Mouse (Mus musculus) left cerebral cortex, postnatal 14 days (tissue): ENCODE data around the gene Kras. TPM values are rescaled to one million over a fixed set of nuclear protein-coding genes. Genes with fewer than 3 reads are reported as not detected.
A peak's percentile ranks its signal among the peaks of the same experiment; 100 is the strongest.

ENCODE experiments used
- DNase-seq, 2 experiments: peaks; one replicate each; pipeline ENCODE4 v3.0.0; 2021 to 2022; ENCODE audit warnings: low spot score in 2 of 2, mixed read lengths in 1 of 2
- intact Hi-C: fragments of 180-260 bp; cut with DNase I; formaldehyde crosslinking; loops from one replicate; pipeline ENCODE4 v1.15.1; 2025
- total RNA-seq, 2 experiments: library from RNA; stranded (reverse); gene quantifications; 2 replicates each; pipeline ENCODE4 v1.2.3; 2021

The Kras gene
- total RNA-seq, 2 experiments from 2014 or later, result 78.4 to 82.1 TPM

- intact Hi-C loops, result no loop called here
- DNase-seq, result no peak
Measured at GRCm38 (mm10) chr6:145255952-145256700, 6.1 kb upstream of the Kras start.

- intact Hi-C loops, result loop anchor here (2.0 kb wide), 2 partner anchors 52 to 90 kb away; no protein-coding TSS in a partner anchor
- peak; percentile 37 to 53 for DNase-seq
Measured at GRCm38 (mm10) chr6:145250820-145251219, 781 bp upstream of the Kras start.

- intact Hi-C loops, result loop anchor here (2.0 kb wide), 2 partner anchors 53 to 91 kb away; no protein-coding TSS in a partner anchor
- DNase-seq, result peak; percentile 16 to 36
Measured at GRCm38 (mm10) chr6:145249291-145250184, 501 bp downstream of the Kras start.

- no peak for DNase-seq
- intact Hi-C loops, result no loop called here
Measured at GRCm38 (mm10) chr6:145247886-145248285, 2.2 kb downstream of the Kras start.

- intact Hi-C loops, result no loop called here
- DNase-seq, result no peak
Measured at GRCm38 (mm10) chr6:145246841-145247240, 3.2 kb downstream of the Kras start.

DNA sequence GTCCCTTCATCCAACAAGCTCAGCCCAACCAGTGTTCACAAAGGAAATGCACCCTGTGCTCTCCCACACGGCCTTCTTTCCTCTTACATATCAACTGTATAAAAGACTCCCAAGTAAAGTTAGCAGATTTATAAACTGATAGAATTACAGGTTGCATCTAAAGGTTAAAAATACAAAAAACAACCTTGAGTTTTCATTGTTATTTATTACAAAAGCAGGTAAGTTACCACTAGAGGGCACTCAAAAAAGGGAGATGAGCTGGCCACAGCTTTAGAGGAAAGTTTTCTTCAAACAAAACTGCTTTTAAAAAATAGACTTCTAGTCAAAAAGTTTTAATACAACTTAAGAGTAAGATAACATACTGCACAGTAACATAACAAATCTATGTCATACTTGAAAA lies 7.5 kb downstream of the Kras start:
- intact Hi-C loops, result loop anchor here (1.0 kb wide), 1 partner anchor 100 kb away; no protein-coding TSS in a partner anchor
- no peak for DNase-seq

DNA sequence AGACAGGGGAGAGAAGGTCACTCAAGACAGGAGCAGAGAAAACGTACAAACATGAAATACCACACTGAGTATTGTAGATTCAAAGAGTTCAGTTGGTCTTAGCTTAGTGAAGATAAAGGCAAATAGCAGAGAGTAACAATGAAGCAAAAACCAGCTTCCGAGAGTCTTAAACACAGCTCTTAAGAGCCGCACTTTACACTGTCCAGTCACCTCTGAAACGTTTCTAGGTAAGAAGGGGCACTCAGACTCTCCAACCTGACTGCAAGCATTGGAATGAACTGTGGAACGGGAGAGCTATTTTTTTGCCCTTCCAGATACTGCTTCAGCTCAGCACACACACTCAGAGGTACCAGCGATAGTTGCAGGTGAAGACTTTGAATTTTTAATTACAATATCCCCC lies 9.8 kb downstream of the Kras start:
- no peak for DNase-seq
- intact Hi-C loops, result no loop called here

- intact Hi-C loops, result no loop called here
- DNase-seq, result no peak
Measured at GRCm38 (mm10) chr6:145237148-145237547, 12.9 kb downstream of the Kras start.

DNA sequence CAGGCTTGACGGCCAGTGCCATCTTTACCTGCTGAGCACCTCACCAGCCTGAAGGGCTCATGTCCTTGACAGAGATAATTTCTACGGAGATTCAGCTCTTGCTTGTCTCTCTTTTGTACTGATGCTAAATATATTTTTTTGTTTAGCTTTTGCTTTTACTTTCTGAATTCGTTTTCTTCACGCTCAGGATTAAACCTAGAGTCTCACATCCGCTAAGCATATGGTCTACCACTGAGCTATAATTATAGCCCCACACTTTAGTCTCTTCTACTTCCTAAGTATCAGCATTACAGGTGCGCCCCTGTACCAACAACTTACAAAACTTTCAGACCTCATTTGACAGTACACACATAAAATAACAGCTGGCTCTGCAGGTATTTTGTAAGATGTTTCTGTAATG lies 14.7 kb downstream of the Kras start:
- no peak for DNase-seq
- intact Hi-C loops, result no loop called here

GRCm38 (mm10) chr6:145234391-145234790 lies 15.6 kb downstream of the Kras start:
- intact Hi-C loops, result no loop called here
- DNase-seq, result no peak

DNA sequence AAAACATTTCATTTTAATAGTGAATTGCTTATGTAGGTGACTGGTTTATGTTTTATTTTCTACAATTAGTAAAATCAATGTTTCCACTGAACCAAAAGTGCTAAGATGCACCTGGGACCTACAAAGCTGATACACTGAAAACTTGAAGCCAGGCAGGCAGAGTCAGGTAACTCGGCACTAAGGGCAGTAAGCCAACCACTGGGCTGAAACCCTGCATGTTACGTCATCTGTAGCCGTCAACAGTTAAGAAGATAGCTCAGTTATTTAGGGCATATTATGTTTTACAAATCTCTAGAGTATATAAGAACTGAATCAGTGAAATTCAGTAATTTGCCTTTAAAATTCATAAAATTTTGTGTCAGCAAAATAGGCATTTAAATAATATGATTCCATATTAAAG lies 23.7 kb downstream of the Kras start:
- intact Hi-C loops, result no loop called here
- DNase-seq, result no peak

- intact Hi-C loops, result no loop called here
- no peak for DNase-seq
Measured at GRCm38 (mm10) chr6:145224246-145224645, 25.8 kb downstream of the Kras start.

- DNase-seq, result no peak
- intact Hi-C loops, result loop anchor here (10.0 kb wide), 1 partner anchor 129 kb away; no protein-coding TSS in a partner anchor
Measured at GRCm38 (mm10) chr6:145215826-145216225, 34.2 kb downstream of the Kras start.

GRCm38 (mm10) chr6:145213916-145214315 lies 36.1 kb downstream of the Kras start:
- intact Hi-C loops, result loop anchor here (10.0 kb wide), 1 partner anchor 131 kb away; no protein-coding TSS in a partner anchor
- DNase-seq, result no peak

GRCm38 (mm10) chr6:145211376-145212305 lies 38.4 kb downstream of the Kras start:
- intact Hi-C loops, result loop anchor here (10.0 kb wide), 1 partner anchor 133 kb away; no protein-coding TSS in a partner anchor

DNA sequence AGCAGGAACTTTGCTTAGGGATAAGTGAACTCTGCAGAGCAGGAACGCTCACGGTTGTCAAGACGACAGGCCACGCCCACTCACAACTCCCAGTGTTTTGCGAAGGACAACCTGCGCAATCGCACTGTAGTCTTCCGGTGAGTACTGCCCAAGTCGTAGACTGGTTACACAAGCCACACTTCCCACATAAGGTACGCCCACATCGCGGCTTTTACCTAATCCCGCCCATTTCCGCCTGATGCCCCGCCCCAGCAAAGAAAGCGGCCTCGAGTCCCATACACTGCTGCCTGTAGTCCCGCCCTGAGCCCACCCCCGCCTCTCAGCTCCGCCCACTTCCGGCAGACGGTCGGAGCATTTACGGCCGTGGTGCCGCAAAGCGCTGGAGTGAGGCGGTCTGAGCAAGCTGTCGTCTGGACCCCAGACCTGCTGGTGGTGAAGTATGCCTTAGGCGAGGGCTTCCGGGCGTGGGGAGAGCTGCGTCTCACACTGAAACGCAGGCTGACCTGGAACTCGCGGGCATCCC lies 39.2 kb downstream of the Kras start, which contains the start of the genes Casc1 and Etfrf1:
Gene Casc1, minus strand, starts transcription at position 190 of the 523 bp plus-strand sequence.
Gene Etfrf1, plus strand, starts transcription at position 319 of the 523 bp plus-strand sequence.
- DNase-seq, result peak; percentile 98 to 99
- intact Hi-C loops, result loop anchor here (10.0 kb wide), 1 partner anchor 134 kb away; no protein-coding TSS in a partner anchor

More at GRCm38 (mm10) chr6:145211376-145212305, 38.4 kb downstream of the Kras start:
- peak in 1 of 2 experiments; percentile 43 for DNase-seq

GRCm38 (mm10) chr6:145210056-145210680 lies 39.9 kb downstream of the Kras start:
- DNase-seq, result no peak
- intact Hi-C loops, result loop anchor here (10.0 kb wide), 1 partner anchor 135 kb away; no protein-coding TSS in a partner anchor

DNA sequence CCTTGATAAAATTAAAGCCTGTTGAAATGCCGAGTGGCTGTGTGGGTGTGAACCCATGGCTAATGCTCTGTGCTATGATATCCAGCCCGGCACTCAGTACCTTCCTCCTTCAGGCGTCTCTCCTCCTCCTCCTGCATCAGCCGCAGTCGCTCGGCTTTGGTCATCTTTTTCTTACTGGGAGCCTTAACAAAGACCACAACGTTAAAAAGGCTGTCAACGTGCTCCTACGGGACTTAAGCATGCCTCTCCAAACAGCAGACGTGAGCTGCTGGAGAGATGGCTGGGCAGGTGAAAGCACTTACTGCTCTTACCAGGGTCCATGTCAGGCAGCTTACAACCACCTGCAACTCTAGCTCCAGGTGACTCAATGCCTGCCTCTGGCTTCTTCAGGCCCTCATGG lies 44.9 kb downstream of the Kras start:
- intact Hi-C loops, result no loop called here
- DNase-seq, result no peak
